In genomic region chr8:85559966-85560365, GRCm38 (mm10) we compare ENCODE assay signal across 20 mouse cellular contexts. TPM values are rescaled to one million over a fixed set of nuclear protein-coding genes. Genes with fewer than 3 reads are reported as not detected.
DNase-seq lines count a peak whose midpoint lies in the region; ATAC-seq lines count a peak whose summit lies in the region.
"Had no signal": no experiment of that assay in that cellular context is flagged by ENCODE, and none has a peak within 500 bp of the region (broad histone marks: within the 10 kb centered on the region; RNA-seq: fewer than 3 reads in every experiment).

No protein-coding gene starts in this region.

- 0 out of 2 replicates have a peak, but pooled peaks have one; percentile 2 for ATAC-seq in common myeloid progenitor, adult 5-6 weeks (replicated peaks; ENCODE audit: low read depth, poor library complexity, severe bottlenecking)
- peak; percentile 17; the same call in 1 of the 2 replicates for ATAC-seq in megakaryocyte progenitor cell, adult 5-6 weeks (replicated peaks; ENCODE audit: poor library complexity)
- ATAC-seq: forebrain, embryonic 14.5 days; forebrain, postnatal 0 days; hindbrain, embryonic 16.5 days; intestine, embryonic 15.5 days had no signal

- DNase-seq in 416B (ENCODE audit: low read depth) (peak; percentile 57), A20 (ENCODE audit: low read depth, low spot score) (peak; percentile 17), adipocyte (ENCODE audit: low spot score) (no peak)
- DNase-seq in testis, postnatal 10 days (ENCODE audit: low spot score) = no peak
- DNase-seq in left cerebral cortex, postnatal 4 days = no peak
- DNase-seq: adrenal gland, adult 8-10 months; adrenal gland, postnatal 25 days; cerebellum, adult 18-20 months; cerebellum, adult 9-10 months; cerebellum, postnatal 14 days; forebrain, postnatal 0 days; gastrocnemius, adult 2 months; gastrocnemius, postnatal 14 days; heart, adult 2 months; heart, postnatal 14 days had no signal

- intact Hi-C loops in left cerebral cortex, postnatal 4 days (cut with DNase I) = no loop called here

RNA-seq across cellular contexts. Expression of gene Dnaja2, which starts 4.8 kb away (rescaled TPM):
- total RNA-seq in common myeloid progenitor, adult 5-6 weeks (2017) = 111 and 117 TPM in 2 replicates
- total RNA-seq in megakaryocyte progenitor cell, adult 5-6 weeks (2015) = 127 and 139 TPM in 2 replicates
- 121 and 143 TPM in 2 replicates for total RNA-seq in megakaryocyte progenitor cell, adult 5-6 weeks (2017)
- 100 to 1,000 TPM; 158 to 169 TPM for total RNA-seq in left cerebral cortex, postnatal 4 days (2021)

Comparison
In these comparisons a context has a peak if more than half of its experiments do, and no peak if none do; other contexts are left out.
1. DNase-seq: peak in 416B (single experiment) and A20 (single experiment); none in testis, postnatal 10 days (single experiment), adipocyte (single experiment) and left cerebral cortex, postnatal 4 days (single experiment).